Mouse (Mus musculus) forebrain, embryonic 10.5 days (tissue): ENCODE results near the gene Spats2. TPM values are rescaled to one million over a fixed set of nuclear protein-coding genes. Genes with fewer than 3 reads are reported as not detected.
"Not testable (repeated sequence)": the region's sequence is repeated elsewhere in the genome, so short reads cannot be mapped to it uniquely, and the experiment has no call there.

ENCODE experiments used
- DNase-seq: peaks from one replicate; pipeline ENCODE4 v3.0.0-alpha.2; 2017; ENCODE audit warnings: low spot score; ENCODE audit errors: extremely low spot score
- H3K27ac ChIP-seq: fragments of 300-500 bp; sonication (generic); 2 replicates; pipeline ENCODE4 v1.5.1; 2016; ENCODE audit warnings: mild to moderate bottlenecking
- H3K27me3 ChIP-seq: fragments of 300-500 bp; sonication (generic); 2 replicates; pipeline ENCODE4 v1.6.1; 2016; ENCODE audit warnings: mild to moderate bottlenecking; ENCODE audit not compliant: poor library complexity, severe bottlenecking
- H3K36me3 ChIP-seq: fragments of 300-500 bp; sonication (generic); replicated peaks from 2 replicates; pipeline ENCODE4 v1.6.1; 2016; ENCODE audit warnings: mild to moderate bottlenecking, moderate library complexity
- H3K4me1 ChIP-seq: fragments of 300-500 bp; sonication (generic); 2 replicates; pipeline ENCODE4 v1.6.1; 2016
- H3K4me3 ChIP-seq: fragments of 300-500 bp; sonication (generic); 2 replicates; pipeline ENCODE4 v1.5.1; 2016; ENCODE audit warnings: mild to moderate bottlenecking, moderate library complexity
- H3K9me3 ChIP-seq: fragments of 300-500 bp; sonication (generic); 2 replicates; pipeline ENCODE4 v1.6.1; 2016; ENCODE audit warnings: mild to moderate bottlenecking, moderate library complexity
- WGBS: fragments of 180-500 bp; shearing (Covaris S2); methylation state at CpG from one replicate; pipeline ENCODE4 v1.1.7; 2016; 5-methylcytosine and 5-hydroxymethylcytosine counted together
- polyA plus RNA-seq: library from polyadenylated mRNA; unstranded; fragments of >200 nt; fragmentation: Nextera tagmentation; extraction: Ambion mirVana; gene quantifications from 2 replicates; pipeline ENCODE4 v1.2.1, GENCODE M21; 2016

The Spats2 gene
- polyA plus RNA-seq, 1 experiment from 2014 or later: 53.5 TPM

DNA sequence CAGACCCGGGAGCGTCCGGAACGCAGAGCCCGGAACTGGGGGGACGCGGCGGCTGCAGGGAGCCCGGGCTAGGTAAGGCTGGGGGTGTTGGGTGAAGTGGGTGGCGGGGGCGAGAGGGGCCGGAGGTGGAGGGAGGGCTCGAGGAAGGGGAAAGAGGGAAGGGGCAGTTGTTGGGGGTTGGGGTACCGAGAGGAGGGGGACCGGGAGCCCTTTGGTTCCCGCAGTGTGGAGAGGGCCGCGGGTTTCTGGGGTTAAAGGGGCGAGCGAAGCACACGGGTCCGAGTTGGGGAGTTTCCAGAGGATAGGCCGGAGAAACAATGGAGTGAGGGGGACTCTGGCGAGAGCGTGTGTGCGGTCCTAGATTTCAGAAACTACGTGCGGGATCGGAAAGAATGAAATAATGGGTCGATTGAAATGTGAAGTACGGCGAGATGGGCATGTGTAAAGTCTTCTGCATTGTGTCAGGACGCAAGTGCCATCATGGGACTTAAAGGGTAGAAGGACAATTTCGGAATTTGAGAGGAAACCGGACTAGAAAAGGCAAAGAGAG, 1.2 kb downstream of the Spats2 start:
- Histone ChIP-seq H3K4me1 (peaks cover 47% of the 10 kb centered on the region), H3K4me3 (peak overlapping the region; percentile 86), H3K27ac (peak overlapping the region; percentile 98), H3K27me3 (peaks cover 8% of the 10 kb centered on the region; the same call in 1 of the 2 replicates), H3K36me3 (peaks cover 22% of the 10 kb centered on the region; the same call in 1 of the 2 replicates), H3K9me3 (no peaks in the 10 kb centered on the region)
- 1% methylated on average over 35 of the region's 35 CpGs for WGBS
- DNase-seq: no peak

DNA sequence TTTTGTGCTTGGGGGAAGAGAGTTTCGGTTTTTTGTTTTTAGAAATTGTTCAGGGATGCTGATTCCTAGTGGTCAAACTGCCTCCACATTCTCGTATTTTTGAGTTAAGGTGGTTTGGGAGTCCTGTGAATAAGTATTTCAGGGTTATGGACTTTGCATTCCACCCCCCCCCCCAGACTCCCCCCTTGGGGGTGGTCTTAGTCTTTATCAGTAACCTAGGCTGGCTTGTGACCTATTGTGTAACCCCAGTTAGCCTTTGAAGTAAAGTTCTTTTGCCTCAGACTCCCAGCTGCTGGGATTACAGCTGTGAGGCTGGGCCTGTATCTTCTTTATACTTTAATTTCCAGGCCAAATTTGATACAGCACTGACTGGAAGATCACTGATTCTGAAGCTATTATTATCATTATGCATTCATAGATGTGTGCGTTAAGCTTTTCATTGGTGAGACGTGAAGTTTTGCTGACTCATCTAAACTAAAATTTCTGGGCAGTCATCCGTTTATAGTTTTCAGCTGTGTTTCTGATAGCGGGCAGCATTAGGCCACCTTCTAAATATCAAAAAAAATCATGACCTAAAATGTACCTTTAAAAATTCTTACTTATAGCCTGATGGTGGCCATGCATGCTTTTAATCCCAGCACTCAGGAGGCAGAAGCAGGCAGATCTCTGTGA, 2.3 kb downstream of the Spats2 start:
- Histone ChIP-seq H3K4me1 (peaks cover 47% of the 10 kb centered on the region), H3K9me3 (no peaks in the 10 kb centered on the region), H3K27me3 (peaks cover 8% of the 10 kb centered on the region; the same call in 1 of the 2 replicates), H3K27ac (peak overlapping the region; percentile 98), H3K36me3 (peaks cover 33% of the 10 kb centered on the region), H3K4me3 (peak overlapping the region; percentile 86)
- DNase-seq: no peak
- WGBS: 71% methylated on average over 6 of the region's 6 CpGs

DNA sequence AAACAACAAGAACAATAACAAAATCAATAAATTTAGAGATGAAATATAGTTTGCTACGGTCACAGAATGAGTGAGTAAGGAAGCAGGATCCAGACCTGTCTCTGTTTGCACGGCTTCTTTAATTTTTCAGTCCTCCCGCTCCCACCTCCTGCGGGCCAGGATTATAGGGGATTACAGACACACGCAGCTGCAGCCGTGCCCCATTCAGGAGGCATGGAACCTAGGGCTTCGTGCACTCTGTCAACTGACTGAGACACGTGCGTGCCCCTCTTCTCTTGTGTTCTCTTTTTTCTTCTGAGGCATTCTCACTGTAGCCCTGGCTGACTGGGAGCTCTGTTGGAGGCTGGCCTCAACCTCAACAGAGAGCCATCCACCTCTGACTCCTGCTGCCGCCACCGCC, 3.7 kb downstream of the Spats2 start:
- H3K9me3 ChIP-seq: no peaks in the 10 kb centered on the region
- peaks cover 47% of the 10 kb centered on the region for H3K36me3 ChIP-seq
- peaks cover 8% of the 10 kb centered on the region; the same call in 1 of the 2 replicates for H3K27me3 ChIP-seq
- peaks cover 47% of the 10 kb centered on the region for H3K4me1 ChIP-seq
- peak overlapping the region; percentile 8; the same call in 1 of the 2 replicates for H3K4me3 ChIP-seq
- H3K27ac ChIP-seq: peak overlapping the region; percentile 77
- 41% methylated on average over 11 of the region's 11 CpGs for WGBS
- DNase-seq: no peak

DNA sequence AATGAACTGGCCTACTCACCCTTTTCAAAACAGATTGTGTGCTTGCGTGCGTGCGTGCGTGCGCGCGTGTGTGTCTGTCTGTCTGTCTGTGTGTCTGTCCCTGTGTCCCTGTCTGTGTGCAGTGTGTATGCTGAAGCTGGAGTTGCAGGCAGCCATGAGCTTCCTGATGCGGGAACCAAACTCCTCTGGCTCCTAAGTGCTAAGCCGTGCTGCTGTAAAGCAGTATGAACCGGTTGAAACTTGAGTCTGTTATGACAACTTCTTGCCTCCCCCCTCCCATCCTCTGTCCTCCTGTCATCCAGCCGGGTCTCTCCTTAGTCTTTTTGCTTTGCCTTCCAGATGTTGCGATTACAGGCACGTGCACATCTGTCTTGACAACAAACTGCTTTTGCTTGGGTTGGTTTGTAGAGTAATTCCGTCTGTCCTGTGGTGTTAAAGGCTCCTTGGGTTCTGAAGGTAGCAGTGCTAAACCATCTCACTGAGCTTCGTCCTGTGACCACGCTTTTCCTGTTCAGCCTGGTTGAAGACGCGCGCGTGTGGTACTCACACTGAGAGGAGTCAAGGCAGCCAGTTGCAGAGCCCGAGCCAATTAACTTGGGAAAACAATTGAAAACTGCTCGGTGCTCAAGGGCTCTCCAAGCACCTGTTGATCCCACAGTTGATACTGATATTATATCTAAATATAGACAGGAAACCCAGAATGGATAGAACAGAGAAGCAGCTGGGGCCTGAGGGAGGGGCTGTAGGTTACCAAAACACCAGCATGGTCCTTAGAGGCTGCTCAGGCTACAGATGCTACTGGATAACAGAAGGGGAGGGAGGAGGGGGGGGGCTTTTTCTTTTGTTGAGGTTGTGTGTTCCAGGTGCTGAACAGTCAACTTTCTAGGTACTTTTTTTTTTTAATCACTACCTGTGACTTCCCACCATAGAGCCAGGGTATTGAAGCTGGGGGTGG, 4.5 kb downstream of the Spats2 start:
- Histone ChIP-seq H3K4me1 (peaks cover 47% of the 10 kb centered on the region), H3K27me3 (peaks cover 1% of the 10 kb centered on the region; the same call in 1 of the 2 replicates), H3K4me3 (peak overlapping the region; percentile 8; the same call in 1 of the 2 replicates), H3K9me3 (no peaks in the 10 kb centered on the region), H3K36me3 (peaks cover 51% of the 10 kb centered on the region), H3K27ac (peak overlapping the region; percentile 77)
- WGBS: 69% methylated on average over 22 of the region's 22 CpGs
- DNase-seq: no peak

DNA sequence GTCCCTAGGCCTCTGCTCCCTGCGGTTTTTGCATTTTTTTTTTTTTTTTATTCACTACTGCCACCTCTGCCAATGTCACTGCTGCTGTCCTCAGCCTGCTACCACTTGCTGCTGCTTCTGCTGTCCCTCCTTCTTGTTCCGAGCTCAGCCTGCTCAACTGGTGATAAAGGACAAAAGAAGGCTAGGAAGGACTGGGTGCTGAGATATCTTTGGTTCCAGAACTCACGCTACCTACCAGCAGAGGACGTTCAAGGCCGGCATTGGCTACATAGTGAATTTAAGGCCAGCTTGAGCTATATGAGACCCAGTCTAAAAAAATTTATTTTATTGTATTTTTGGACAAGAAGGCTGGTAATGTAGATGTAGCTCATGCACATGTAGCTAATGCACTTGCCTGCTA, 12.7 kb downstream of the Spats2 start:
- H3K36me3 ChIP-seq: peaks cover 64% of the 10 kb centered on the region
- WGBS: 86% methylated on average over 5 of the region's 5 CpGs

DNA sequence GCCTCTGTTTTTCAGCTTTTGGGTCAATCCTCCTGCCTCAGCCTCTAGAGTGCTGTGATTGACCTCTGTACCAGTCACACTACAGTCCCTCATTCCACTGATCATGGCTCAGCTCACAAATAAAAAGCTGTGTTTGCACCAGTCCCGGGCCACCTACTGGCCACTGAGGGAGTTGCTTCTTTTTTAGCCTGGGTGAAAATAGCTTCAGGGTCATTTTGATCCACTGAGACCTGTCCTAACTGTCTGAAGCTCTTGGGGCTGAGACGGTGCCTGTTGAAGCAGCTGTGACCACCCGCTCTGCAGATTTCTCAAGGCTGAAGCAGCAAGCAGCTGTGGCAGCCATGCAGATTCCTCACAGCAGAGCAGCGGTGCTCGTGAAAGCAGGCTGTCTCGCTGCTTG, 14.0 kb downstream of the Spats2 start:
- peak; percentile 42 for DNase-seq
- Histone ChIP-seq H3K27ac (no peak overlapping the region), H3K36me3 (peaks cover 57% of the 10 kb centered on the region), H3K4me3 (no peak overlapping the region), H3K27me3 (no peaks in the 10 kb centered on the region), H3K4me1 (no peaks in the 10 kb centered on the region), H3K9me3 (peaks cover 5% of the 10 kb centered on the region; the same call in 1 of the 2 replicates)
- 69% methylated on average over 6 of the region's 6 CpGs for WGBS

More for the DNA sequence above, 12.7 kb downstream of the Spats2 start:
- no peaks in the 10 kb centered on the region for H3K4me1 ChIP-seq
- H3K27me3 ChIP-seq: no peaks in the 10 kb centered on the region
- no peak overlapping the region for H3K4me3 ChIP-seq
- peaks cover 5% of the 10 kb centered on the region; the same call in 1 of the 2 replicates for H3K9me3 ChIP-seq
- no peak for DNase-seq
- H3K27ac ChIP-seq: no peak overlapping the region

DNA sequence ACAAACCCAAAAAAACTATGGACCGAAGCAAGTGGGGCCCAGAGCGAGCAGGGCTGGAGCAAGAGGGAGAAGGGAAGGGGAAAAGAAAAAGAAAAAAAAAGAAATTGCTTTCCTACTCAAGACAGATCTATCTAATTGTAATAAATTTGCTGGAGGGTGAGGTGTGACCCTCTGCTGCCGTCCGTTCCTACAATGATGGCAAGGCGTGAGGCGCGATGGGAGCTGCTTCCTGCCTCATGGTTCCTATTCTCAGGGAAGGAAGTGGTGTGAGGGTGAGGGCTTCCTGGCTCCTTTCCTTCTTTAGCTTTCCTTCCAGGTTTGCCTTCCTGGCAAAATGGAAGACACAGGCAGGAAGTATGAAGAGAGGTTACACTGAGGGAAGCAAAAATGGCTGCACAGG, 24.8 kb downstream of the Spats2 start:
- no peaks in the 10 kb centered on the region for H3K9me3 ChIP-seq
- no peaks in the 10 kb centered on the region for H3K27me3 ChIP-seq
- no peak overlapping the region for H3K4me3 ChIP-seq
- WGBS: 95% methylated on average over 7 of the region's 7 CpGs
- no peaks in the 10 kb centered on the region for H3K4me1 ChIP-seq
- H3K27ac ChIP-seq: no peak overlapping the region
- H3K36me3 ChIP-seq: peaks cover 94% of the 10 kb centered on the region
- no peak for DNase-seq

DNA sequence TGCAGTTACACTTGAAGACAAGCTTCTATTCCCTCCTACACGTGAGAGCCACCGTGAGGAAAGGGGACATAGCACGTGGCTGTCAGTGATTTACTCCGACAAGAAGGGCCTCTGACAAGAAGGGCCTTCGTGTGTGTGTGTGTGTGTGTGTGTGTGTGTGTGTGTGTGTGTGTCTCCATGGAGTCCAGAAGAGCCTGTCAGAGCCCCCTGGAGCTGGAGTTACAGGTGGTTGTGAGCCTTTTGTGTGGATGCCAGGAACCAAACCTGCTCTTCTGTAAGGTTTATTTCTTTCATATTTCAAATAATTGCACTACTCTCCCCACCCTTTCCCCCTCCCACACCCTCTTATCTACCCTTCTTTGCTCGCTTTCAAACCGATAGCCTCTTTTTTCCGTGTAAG, 25.6 kb downstream of the Spats2 start:
- H3K27ac ChIP-seq: no peak overlapping the region
- no peaks in the 10 kb centered on the region for H3K27me3 ChIP-seq
- H3K36me3 ChIP-seq: peaks cover 87% of the 10 kb centered on the region
- H3K4me3 ChIP-seq: no peak overlapping the region
- no peaks in the 10 kb centered on the region for H3K9me3 ChIP-seq
- no peak for DNase-seq
- 88% methylated on average over 8 of the region's 8 CpGs for WGBS
- H3K4me1 ChIP-seq: no peaks in the 10 kb centered on the region

DNA sequence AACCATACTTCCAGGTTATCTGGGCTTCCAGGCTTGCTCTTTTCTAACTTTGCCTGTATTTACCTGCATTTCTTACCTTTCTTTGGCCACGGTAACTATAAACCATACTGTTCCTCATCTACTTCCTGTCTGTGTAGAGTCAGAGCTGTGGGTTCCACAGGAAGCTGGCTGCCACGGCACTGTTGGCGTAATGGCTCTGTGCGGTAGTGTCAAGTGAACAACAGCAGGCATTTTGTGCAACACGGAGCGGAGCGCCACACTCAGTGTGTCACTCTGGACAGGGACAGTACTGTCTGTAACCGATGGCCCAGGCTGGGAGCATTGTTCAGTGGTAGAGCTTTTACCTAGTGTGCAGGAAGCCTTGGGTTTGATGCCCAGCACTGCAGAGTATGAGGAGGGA, 27.8 kb downstream of the Spats2 start:
- Histone ChIP-seq H3K4me1 (no peaks in the 10 kb centered on the region), H3K9me3 (no peaks in the 10 kb centered on the region), H3K36me3 (peaks cover 68% of the 10 kb centered on the region), H3K27me3 (no peaks in the 10 kb centered on the region), H3K4me3 (no peak overlapping the region), H3K27ac (no peak overlapping the region)
- 97% methylated on average over 8 of the region's 8 CpGs for WGBS
- no peak for DNase-seq

DNA sequence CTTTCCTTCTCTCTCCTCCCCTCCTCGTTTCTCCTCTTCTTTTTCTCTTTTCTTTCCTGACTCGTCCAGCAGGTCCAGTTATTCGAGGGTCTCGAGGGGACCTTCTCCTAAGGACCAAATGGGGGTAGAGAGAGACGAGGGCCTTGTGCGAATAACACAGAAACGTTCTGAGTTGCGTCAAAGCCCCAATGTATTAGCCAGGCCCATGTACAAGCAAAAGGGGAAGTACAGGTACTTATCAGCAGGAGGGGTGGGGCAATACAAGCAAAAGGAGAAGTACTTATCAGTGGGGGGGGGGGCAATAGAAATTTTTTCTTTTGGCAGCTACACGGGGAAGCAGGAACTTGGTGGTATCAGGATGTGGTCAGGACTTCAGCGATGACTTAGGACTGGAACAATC, 28.8 kb downstream of the Spats2 start:
- H3K4me1 ChIP-seq, H3K27me3 ChIP-seq, DNase-seq, H3K27ac ChIP-seq, H3K9me3 ChIP-seq, H3K4me3 ChIP-seq: not testable (repeated sequence)
- H3K36me3 ChIP-seq: peaks cover 58% of the 10 kb centered on the region
- 92% methylated on average over 10 of the region's 10 CpGs for WGBS

DNA sequence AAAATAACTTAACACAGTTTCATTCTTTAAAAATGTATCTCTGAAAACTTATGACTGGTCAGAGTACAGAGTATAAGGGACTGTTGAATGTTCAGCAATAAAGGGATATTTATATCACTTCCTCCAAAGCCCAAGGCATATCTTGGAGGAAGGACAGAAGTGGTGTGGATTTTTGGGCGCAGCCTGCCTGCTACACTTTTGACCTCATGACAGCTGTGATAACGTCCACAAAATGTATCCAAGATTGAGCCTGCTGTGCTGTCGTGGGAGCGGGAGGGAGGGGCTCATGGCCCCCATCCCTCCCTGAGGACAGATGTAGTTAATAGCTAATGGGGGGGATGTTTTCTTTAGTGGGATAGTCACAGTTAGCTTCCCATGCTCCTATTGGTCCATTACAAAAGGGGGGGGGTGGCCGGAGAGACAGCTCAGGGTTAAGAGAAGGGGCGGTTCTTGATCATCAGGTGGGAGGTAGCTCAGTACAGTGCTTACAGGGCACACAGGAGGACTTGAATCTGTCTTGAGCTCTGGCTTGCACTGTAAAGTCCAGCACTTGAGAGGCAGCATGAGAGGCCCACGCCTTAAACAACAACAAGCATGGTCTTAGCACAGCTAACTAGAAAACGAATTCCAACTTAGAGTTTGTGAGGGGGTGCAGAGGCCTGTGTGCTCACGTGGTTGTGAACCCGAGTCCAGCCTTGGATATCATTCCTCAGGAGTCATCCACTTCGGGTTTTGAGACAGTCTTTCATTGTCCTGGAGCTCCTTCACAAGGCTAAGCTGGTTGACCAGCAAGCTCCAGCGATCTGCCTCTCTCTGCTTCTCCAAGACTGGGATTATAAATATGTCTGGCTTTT, 38.0 kb downstream of the Spats2 start:
- Histone ChIP-seq H3K4me1 (peaks cover 5% of the 10 kb centered on the region; the same call in 1 of the 2 replicates), H3K4me3 (no peak overlapping the region), H3K9me3 (0 out of 2 replicates have a peak, but pooled peaks cover 3% of the 10 kb centered on the region), H3K27ac (no peak overlapping the region), H3K36me3 (peaks cover 75% of the 10 kb centered on the region), H3K27me3 (no peaks in the 10 kb centered on the region)
- 84% methylated on average over 12 of the region's 12 CpGs for WGBS
- no peak for DNase-seq

DNA sequence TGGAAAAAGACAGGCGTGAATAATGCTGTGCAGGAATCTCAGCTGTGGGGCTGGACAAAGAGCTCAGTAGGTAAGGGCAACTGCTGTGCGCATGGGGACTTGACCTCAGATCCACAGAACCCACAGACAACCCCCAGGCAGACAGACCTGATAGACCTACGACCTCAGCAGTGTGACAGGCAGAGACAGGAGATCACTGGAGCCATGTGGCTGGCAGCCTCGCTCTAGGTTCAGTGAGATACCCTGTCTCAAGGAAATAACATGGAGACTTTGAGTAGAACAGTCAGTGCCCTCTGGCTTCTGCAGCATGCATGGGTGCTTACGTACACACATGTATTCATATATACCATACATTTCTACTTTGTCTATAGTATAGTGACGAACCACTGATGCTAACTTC, 46.4 kb downstream of the Spats2 start:
- H3K27ac ChIP-seq: no peak overlapping the region
- peaks cover 75% of the 10 kb centered on the region for H3K36me3 ChIP-seq
- H3K27me3 ChIP-seq: no peaks in the 10 kb centered on the region
- WGBS: 94% methylated on average over 6 of the region's 6 CpGs
- H3K4me3 ChIP-seq: no peak overlapping the region
- H3K4me1 ChIP-seq: no peaks in the 10 kb centered on the region
- no peak for DNase-seq
- H3K9me3 ChIP-seq: no peaks in the 10 kb centered on the region; the same call in 1 of the 2 replicates
